Mouse (Mus musculus): ENCODE data around the gene Dab1.

Dab1 gene

DNA sequence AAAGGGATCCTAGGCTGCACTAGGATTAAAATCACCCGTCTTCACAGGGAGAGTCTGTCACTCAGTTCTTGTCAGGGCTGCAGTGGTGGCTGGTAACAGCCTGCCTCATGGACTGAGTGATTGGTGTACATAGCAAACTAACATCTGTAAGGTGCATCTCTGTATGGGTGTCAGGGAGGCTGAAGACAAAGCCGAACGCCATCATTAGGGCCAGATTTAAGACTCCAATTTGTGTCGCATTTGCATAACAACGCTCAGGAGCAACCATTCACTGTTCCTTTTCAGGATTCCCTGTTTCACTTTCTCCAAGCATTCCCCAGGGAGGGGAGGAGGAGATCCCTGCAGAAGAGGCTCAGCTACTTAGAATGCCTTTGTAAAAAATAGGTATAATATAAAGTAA lies 219.2 kb downstream of the Dab1 start:
- no peak for DNase-seq (ENCODE audit: low spot score in 2 of 2)

DNA sequence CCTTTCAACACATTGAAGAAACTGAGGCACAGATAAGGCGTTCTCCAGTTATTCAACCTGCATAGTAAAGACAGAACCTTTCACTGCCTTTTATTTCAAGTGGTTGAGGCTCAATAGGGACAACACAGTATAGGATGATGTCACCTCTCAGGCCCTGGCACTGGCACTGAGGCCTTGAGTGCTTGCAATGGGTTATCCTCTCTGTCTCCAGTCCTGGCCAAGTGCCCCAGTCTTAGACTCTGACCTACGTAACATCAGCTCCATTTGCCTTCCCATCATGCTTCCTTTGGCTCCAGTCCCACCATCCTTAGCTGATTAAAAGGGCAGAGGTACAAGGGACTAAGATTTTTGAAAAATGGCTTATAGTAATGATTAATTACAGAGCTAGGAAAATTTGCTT lies 220.4 kb downstream of the Dab1 start:
- no peak for DNase-seq (ENCODE audit: low spot score in 2 of 2)

DNA sequence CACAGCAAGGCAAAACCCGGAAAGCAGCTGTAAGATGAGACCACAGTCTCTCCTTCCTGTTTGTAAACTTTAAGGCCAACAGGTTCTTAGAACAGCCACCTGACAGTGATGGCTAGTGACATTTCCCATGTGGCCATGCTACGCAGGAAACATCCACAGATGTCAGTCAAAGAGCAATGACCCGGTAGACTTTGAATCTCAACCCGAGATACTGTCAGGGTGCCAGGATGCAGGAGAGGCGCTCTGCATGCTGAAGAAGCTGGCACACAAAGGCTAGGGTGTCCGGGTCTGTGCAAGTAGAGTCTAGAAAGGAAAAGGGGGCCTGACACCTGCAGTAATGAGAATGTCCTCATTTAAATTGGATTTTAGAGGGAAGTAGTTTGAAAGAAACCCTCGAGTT lies 222.0 kb downstream of the Dab1 start:
- DNase-seq (ENCODE audit: low spot score in 2 of 2) = no peak

- DNase-seq (ENCODE audit: low spot score in 2 of 2) = no peak
Measured at GRCm38 (mm10) chr4:103844635-103845034, 225.5 kb downstream of the Dab1 start.

DNA sequence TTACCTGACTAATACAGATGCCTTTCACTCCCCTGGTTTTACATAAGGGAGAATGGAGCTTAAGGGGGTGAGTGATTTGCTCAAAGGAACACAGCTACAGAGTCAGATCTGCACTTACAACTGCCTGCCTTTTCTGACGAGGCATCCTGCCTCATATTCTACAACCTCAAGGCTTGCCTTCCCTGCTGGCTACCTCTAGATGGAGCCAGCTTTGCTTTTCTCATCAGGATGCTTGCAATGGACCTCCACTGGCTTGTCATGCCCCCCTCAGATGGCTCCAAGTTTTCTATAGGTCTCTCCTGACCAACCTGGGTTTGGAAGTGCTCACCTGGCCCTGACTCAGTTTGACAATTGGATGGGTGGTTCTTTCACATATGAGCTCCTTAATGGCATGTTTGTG lies 238.0 kb downstream of the Dab1 start:
- DNase-seq (ENCODE audit: low spot score in 2 of 2) = no peak

GRCm38 (mm10) chr4:103875564-103875963 lies 256.4 kb downstream of the Dab1 start:
- DNase-seq (ENCODE audit: low spot score in 2 of 2) = no peak

GRCm38 (mm10) chr4:103878841-103879240 lies 259.7 kb downstream of the Dab1 start:
- DNase-seq (ENCODE audit: low spot score in 2 of 2) = no peak

DNA sequence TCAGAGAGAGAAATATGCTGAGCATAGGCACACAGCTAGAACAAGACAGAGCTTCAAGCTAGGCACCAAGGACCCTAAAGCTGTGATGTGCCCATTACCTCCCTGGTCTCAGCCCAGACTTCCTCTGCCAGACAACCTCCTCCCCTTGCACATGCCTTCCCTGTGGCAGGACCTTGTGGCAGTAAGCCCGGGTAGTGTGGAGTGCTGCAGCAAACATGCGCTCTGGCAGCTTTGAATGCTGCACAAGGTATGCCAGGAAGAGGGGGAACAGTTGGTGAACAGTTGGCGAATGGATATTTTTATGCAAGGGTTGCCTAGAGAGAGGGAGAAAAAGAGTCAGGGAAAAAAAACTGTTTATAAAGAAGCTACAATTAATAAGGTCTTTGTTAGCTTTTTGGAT lies 262.5 kb downstream of the Dab1 start:
- peak; percentile 24 to 29 for DNase-seq (ENCODE audit: low spot score in 2 of 2)

DNA sequence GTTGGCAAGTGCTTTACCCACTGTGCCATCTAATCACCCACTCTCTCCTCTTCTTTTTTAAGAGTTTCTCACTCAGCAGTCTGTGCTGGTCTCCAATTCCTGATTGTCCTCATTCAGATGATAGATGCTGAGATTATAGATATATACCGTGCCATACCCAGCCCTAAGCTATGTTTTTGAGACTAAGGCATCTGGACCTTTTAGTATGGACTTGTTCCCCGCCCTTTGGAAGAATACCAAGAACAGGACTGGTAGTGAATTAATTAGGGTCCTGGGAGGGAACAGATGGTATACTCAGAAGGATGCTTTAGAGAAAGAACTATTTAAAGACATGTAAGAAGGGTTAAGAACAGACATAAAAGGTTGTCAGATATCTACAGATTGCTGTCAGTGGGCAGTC lies 268.9 kb downstream of the Dab1 start:
- DNase-seq (ENCODE audit: low spot score in 2 of 2) = no peak

- no peak for DNase-seq (ENCODE audit: low spot score in 2 of 2)
Measured at GRCm38 (mm10) chr4:103889110-103889509, 270.0 kb downstream of the Dab1 start.

- no peak for DNase-seq (ENCODE audit: low spot score in 2 of 2)
Measured at GRCm38 (mm10) chr4:103896806-103897205, 277.6 kb downstream of the Dab1 start.

DNA sequence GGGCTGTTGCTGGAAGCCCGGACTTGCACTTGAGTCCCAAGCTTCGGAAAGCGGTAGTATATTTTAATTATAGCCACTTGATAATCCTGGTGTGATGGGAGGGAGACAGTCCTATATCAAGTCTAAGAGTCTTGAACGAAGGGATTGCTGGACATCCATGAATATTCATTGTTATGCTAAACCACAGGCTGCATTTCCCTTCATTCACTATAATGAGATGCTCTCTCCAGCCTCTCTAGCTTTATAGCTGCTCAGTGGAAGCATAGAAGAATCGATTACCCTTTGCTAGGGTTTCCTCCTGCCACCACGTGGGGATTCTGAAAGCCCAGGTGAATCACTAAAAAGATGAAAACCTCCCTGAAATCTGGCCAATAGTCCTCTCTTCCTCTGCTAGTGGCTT lies 278.5 kb downstream of the Dab1 start:
- no peak for DNase-seq (ENCODE audit: low spot score in 2 of 2)

DNA sequence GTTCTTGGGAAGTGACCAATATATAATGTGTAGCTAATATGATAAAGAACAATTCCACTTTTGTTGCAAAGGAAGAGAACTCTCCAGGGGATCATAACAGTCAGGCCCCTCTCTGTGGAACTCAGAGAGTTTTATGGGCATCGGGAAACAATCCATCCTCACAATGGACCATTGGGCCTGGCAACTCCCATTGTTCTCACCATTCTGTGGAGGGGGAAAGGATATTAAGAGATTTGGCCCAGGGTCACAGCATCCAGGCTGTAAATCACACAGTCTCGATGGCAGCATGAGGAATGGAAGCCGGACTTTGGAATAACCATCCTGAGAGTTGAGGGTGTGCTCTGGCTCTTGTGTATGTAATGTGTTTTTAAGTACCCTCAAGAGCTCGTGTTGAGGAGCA lies 292.3 kb downstream of the Dab1 start:
- DNase-seq (ENCODE audit: low spot score in 2 of 2) = no peak

DNA sequence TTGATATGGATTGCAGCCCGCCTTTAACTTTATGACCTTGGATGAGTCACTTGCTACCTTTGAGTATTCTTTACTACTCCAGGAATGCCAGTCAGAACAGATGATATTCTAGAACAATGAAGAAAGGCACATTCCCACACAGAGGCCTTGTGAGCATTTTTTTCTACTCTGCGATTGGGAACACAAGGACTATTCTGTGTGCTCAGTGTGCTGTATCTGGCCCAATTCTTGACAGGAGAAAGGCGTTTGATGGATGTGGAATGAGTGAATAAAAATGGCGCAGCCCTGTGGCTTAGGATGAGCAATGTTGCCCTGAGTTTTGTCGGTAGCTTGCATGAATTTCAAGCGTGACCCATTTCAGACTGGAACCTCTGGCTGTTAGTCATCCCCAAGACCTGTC lies 292.9 kb downstream of the Dab1 start:
- no peak for DNase-seq (ENCODE audit: low spot score in 2 of 2)

DNA sequence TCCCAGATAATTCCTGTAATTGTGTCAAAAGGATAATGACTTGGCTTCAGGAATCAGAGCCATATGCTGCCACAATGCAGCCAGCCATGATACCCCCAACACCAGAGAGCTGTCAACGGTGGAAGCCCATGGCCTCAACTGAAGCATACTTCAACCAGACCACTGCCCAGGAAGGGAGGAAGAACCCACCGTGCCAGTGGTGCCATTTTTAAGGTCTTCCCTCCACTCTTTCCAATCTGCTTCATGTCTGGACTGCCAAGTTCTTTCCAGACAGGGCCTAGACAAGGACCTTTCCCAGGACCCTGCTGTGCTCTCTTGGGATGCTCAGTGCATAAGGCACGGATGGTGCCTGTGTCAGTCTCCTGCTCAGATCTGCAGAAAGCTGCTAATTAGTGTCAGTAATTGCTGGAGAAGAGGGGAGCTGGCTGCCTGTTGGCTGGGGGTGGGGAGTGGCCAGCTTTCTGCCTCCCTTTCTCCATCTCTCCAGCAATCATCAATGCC lies 303.3 kb downstream of the Dab1 start:
- no peak for DNase-seq (ENCODE audit: low spot score in 2 of 2)

- DNase-seq (ENCODE audit: low spot score in 2 of 2) = no peak
Measured at GRCm38 (mm10) chr4:103926682-103927081, 307.5 kb downstream of the Dab1 start.

DNA sequence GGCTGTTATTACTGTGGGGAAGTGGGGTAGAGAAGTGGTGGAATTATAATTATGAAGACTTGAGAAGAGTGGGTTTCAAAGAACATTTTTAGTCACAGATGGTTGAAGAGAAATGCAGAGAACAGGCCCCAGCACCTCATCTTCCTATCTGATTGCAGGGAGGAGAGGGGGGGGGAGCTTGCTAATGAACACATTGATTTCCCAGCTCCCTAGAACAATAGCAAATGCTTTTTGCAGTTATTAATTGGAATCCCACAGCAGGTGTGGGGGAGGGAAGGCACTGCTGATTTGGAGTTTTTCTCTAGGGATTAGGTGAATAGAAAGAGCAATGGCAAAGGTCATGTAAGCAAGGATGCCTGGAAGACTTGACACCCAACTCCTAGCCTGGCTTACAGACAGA lies 310.5 kb downstream of the Dab1 start:
- no peak for DNase-seq (ENCODE audit: low spot score in 2 of 2)

DNA sequence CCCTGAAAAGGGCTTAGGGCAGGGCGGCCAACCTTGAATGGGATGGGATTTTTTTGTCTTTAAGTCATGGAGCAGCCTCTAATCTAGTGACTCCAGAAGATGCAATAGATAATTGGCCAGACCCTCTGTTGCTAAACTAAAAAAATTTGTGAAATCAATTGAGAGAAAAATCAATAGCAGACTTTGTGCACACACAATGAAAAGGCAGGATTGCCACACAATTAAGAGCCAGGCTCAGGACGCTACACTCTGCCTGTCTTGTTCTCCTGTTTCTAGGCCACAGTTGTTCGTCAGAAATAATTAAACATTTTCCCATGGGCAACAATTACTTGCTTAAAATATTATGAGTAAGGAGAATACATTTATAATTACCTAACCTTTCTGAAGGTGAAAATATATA lies 315.2 kb downstream of the Dab1 start:
- DNase-seq (ENCODE audit: low spot score in 2 of 2) = no peak

DNA sequence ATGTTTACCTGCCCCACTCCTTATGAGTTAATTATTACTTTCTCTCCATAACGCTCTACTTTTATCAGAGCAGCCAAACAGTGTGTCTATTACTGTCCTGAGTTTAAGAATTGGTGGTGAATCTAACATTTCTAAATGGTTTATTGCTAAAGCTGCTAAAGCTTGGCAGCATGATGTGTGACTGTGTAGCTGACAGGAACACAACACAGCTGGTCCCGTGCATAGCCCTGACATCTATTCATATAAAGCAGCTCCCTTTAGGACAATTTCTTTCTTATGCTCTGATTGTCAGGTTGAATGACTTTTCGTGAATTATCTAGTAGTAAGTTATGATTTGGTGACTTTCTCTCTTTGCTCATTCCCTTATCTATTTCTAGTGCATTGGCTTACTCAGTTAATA lies 329.1 kb downstream of the Dab1 start:
- DNase-seq (ENCODE audit: low spot score in 2 of 2) = no peak

DNA sequence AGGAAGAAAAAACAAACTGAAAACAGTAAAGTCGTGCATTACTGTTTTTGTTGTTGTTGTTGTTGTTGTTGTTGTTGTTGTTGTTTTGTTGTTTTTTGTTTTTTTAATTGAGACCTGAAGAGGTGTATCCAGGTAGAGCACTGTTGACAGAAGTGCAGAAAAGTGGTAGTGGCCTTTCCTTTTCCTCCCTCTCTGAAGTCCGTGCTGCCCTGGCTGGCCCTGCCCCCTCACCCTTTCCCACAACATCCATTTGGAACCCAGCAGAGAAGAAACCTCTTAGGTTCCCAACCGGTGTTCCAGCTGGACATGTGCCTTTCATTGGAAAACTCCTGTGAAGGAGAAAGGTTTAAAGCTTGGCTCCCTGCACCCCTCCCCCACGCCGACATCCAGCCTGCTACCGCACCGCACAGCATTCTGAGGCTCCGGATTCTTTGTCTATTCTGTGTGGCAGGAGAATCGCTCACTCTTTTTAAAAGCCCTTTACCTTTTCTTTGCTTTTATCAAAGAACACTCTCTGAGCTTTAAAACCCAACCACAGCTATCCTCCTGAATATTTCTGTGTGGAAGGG lies 334.6 kb downstream of the Dab1 start:
- DNase-seq (ENCODE audit: low spot score in 2 of 2) = no peak

GRCm38 (mm10) chr4:103961134-103962049 lies 342.2 kb downstream of the Dab1 start:
- DNase-seq (ENCODE audit: low spot score in 2 of 2) = no peak

DNA sequence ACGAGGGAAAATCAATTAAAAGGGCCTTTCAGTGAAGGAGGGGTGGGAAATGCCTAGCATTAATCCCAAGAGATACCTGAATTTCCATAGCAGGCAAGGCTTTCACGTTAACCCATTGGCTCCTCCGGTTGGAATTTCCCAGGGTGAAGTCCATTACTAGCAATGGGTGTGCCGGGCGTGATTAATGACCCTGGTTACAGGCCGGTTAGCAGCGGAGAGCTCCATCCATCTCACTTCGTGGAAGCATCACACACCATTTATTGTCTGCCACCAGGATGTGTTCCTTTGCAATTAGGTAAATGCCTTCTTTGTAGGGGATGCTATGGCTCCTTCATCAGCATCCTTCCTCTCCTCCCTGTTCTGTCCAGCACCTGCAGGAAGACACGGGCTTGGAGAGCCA lies 350.7 kb downstream of the Dab1 start:
- no peak for DNase-seq (ENCODE audit: low spot score in 2 of 2)

GRCm38 (mm10) chr4:103974536-103974935 lies 355.4 kb downstream of the Dab1 start:
- no peak for DNase-seq (ENCODE audit: low spot score in 2 of 2)
